Mouse (Mus musculus) C2C12 (cell line): Measurements from ENCODE around the gene Uox.

ENCODE experiments used
- CTCF ChIP-seq: IDR thresholded peaks from one replicate; pipeline ENCODE4 v1.5.1; 2011; ENCODE audit not compliant: control insufficient read depth, insufficient read depth, insufficient read length
- MAX ChIP-seq: IDR thresholded peaks from one replicate; pipeline ENCODE4 v1.6.1; 2011; ENCODE audit warnings: mild to moderate bottlenecking, control low read depth

- no peak for TF ChIP-seq CTCF
- TF ChIP-seq MAX = no peak
These were observed 21.4 kb downstream of the Uox start for GRCm38 (mm10) chr3:146591601-146592000.
